Mouse (Mus musculus) neural tube, embryonic 15.5 days (tissue): ENCODE results near the gene Lrrc23. TPM values are rescaled to one million over a fixed set of nuclear protein-coding genes. Genes with fewer than 3 reads are reported as not detected.
"Not testable (repeated sequence)": the region's sequence is repeated elsewhere in the genome, so short reads cannot be mapped to it uniquely, and the experiment has no call there.

Experiments
- ATAC-seq: fragments of 200-750 bp; cut with Nextera tagmentation; 2 replicates; pipeline ENCODE4 v1.8.0; 2017; ENCODE audit warnings: mild to moderate bottlenecking, moderate TSS enrichment, moderate library complexity; ENCODE audit not compliant: low FRiP score
- H3K27ac ChIP-seq: fragments of 300-500 bp; sonication (generic); replicated peaks from 2 replicates; pipeline ENCODE4 v1.5.1; 2015; ENCODE audit warnings: mild to moderate bottlenecking, inconsistent platforms
- H3K27me3 ChIP-seq: fragments of 300-500 bp; sonication (generic); replicated peaks from 2 replicates; pipeline ENCODE4 v1.6.1; 2015; ENCODE audit warnings: inconsistent platforms
- H3K36me3 ChIP-seq: fragments of 300-500 bp; sonication (generic); 2 replicates; pipeline ENCODE4 v1.6.1; 2015; ENCODE audit warnings: inconsistent platforms
- H3K4me1 ChIP-seq: fragments of 300-500 bp; sonication (generic); 2 replicates; pipeline ENCODE4 v1.6.1; 2015; ENCODE audit warnings: inconsistent platforms
- H3K4me2 ChIP-seq: fragments of 300-500 bp; sonication (generic); 2 replicates; pipeline ENCODE4 v1.6.1; 2015; ENCODE audit warnings: inconsistent platforms, mild to moderate bottlenecking, moderate library complexity
- H3K4me3 ChIP-seq: fragments of 300-500 bp; sonication (generic); replicated peaks from 2 replicates; pipeline ENCODE4 v1.5.1; 2015; ENCODE audit warnings: mild to moderate bottlenecking, inconsistent platforms
- H3K9ac ChIP-seq: fragments of 300-500 bp; sonication (generic); replicated peaks from 2 replicates; pipeline ENCODE4 v1.6.1; 2015; ENCODE audit warnings: mild to moderate bottlenecking, inconsistent platforms
- H3K9me3 ChIP-seq: fragments of 300-500 bp; sonication (generic); replicated peaks from 2 replicates; pipeline ENCODE4 v1.6.1; 2016; ENCODE audit warnings: inconsistent platforms
- WGBS: fragments of 180-500 bp; shearing (Covaris S2); methylation state at CpG from one replicate; pipeline ENCODE4 v1.1.7; 2015; ENCODE audit warnings: mixed read lengths; 5-methylcytosine and 5-hydroxymethylcytosine counted together
- polyA plus RNA-seq: library from polyadenylated mRNA; unstranded; fragments of >200 nt; fragmentation: Nextera tagmentation; extraction: Ambion mirVana; gene quantifications from 2 replicates; pipeline ENCODE4 v1.2.1, GENCODE M21; 2015

Gene Lrrc23
- polyA plus RNA-seq, 1 experiment from 2014 or later: 1.7 TPM

DNA sequence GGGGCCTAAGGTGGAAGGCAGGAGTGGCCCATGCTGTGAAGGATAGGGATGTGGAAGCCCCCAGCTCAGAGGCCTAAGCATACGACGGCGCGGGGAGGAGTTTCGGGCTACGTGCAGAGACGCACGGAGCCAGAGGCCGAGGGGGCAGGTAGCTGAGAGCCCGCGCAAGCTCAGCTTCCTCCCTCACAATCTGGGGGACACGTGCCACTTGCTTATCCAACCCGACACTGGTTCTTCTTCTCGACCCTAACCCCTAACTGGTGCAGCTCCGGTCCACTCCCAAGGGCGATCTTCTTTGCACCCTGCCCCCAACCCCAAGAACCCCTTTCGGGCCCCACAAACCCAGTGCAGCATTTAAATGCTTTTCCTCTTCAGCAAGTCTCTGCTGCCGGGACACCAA is 34.0 kb upstream of the Lrrc23 start:
- Histone ChIP-seq H3K27ac (peak overlapping the region; percentile 89), H3K9me3 (no peaks in the 10 kb centered on the region), H3K9ac (peak overlapping the region; percentile 84), H3K36me3 (peaks cover 43% of the 10 kb centered on the region), H3K4me2 (peak overlapping the region; percentile 79), H3K4me1 (peaks cover 50% of the 10 kb centered on the region), H3K27me3 (no peaks in the 10 kb centered on the region), H3K4me3 (peak overlapping the region; percentile 61)
- under 1% methylated on average over 18 of the region's 18 CpGs for WGBS
- peak; percentile 87 for ATAC-seq

DNA sequence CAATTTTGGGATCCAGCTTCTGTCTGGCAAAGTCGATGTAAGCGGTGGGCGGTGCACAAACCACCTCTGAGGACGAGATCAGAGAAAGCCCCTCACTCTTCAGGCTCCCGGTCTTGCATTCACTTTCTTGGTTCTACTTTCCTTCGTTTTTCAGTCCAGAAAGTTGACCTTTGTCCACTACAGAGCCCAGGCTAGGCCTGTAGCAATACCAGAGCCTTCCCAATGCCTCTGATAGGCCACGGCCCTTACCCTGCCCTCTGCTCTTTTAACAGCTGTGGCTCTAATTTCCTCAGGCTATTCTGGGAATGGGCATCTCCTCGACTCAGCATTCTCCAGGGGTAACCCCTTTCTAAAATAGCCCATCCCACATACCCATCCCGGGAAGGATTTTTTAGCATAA is 33.3 kb upstream of the Lrrc23 start:
- H3K4me2 ChIP-seq: peak overlapping the region; percentile 79
- peaks cover 57% of the 10 kb centered on the region for H3K4me1 ChIP-seq
- WGBS: 21% methylated on average over 9 of the region's 9 CpGs
- peak overlapping the region; percentile 61 for H3K4me3 ChIP-seq
- ATAC-seq: no peak
- H3K27me3 ChIP-seq: no peaks in the 10 kb centered on the region
- H3K9ac ChIP-seq: peak overlapping the region; percentile 84
- H3K36me3 ChIP-seq: peaks cover 37% of the 10 kb centered on the region
- H3K27ac ChIP-seq: peak overlapping the region; percentile 89
- no peaks in the 10 kb centered on the region for H3K9me3 ChIP-seq

DNA sequence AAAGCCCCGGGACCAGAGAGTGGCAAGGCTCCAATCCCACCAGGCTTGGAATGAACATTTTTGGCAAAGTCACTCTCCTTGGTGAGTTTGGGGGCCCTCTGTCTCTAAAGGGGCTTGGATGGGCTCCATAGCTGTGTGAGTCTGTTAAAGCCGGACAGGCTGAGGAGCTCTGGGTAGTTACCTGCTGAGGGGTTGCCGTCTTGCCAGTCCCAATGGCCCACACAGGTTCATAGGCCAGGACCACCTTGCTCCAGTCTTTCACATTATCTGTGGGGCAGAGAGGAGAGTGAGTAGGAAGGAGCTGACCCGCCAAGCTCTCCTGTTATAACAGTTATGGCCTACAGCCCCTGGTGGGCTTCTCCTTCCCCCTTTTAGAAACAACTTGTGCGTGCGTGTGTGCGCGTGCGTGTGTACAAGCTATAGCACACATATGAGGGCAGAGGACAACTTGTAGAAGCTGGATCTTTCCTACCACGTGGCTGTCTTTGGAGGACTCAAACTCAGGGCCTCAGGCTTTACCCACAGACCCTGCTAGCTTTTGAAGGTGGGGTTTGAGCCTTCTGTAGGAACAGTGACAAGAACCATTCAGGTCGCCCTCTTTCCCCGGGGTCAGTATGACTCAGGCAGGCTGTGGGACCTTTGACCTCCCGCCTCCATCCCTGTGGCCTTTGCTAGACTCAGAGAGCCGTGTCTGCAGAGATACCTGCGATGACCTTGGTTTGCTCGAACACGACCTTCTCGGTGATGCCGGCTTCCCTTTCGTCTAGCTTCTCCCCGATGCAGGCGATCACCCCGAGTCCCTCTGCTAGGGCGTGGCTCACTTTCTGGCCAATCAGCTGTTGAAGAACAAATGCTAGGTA is 32.4 kb upstream of the Lrrc23 start:
- H3K36me3 ChIP-seq: peaks cover 28% of the 10 kb centered on the region
- no peak overlapping the region; the same call in 1 of the 2 replicates for H3K9ac ChIP-seq
- peak overlapping the region; percentile 61 for H3K4me3 ChIP-seq
- peak overlapping the region; percentile 79 for H3K4me2 ChIP-seq
- 88% methylated on average over 24 of the region's 24 CpGs for WGBS
- H3K27me3 ChIP-seq: no peaks in the 10 kb centered on the region
- no peaks in the 10 kb centered on the region for H3K9me3 ChIP-seq
- peaks cover 57% of the 10 kb centered on the region for H3K4me1 ChIP-seq
- H3K27ac ChIP-seq: no peak overlapping the region
- ATAC-seq: no peak

DNA sequence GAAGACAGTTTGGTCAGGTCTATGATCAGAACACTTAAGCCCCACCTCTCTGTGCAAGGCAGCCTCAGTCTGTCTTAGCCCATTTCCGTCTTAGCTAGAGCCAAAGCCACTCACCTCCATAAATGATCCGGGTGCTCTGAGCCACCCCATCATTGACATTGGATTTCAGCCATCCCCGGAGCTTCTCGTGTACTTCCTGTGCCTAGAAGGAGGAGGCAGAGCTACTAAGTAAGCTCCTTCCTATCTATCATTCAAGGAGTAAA is 31.8 kb upstream of the Lrrc23 start:
- Histone ChIP-seq H3K9me3 (no peaks in the 10 kb centered on the region), H3K36me3 (peaks cover 22% of the 10 kb centered on the region), H3K4me2 (no peak overlapping the region), H3K4me3 (no peak overlapping the region), H3K27me3 (no peaks in the 10 kb centered on the region), H3K9ac (no peak overlapping the region), H3K27ac (no peak overlapping the region), H3K4me1 (peaks cover 61% of the 10 kb centered on the region)
- no peak for ATAC-seq
- 87% methylated on average over 4 of the region's 4 CpGs for WGBS

DNA sequence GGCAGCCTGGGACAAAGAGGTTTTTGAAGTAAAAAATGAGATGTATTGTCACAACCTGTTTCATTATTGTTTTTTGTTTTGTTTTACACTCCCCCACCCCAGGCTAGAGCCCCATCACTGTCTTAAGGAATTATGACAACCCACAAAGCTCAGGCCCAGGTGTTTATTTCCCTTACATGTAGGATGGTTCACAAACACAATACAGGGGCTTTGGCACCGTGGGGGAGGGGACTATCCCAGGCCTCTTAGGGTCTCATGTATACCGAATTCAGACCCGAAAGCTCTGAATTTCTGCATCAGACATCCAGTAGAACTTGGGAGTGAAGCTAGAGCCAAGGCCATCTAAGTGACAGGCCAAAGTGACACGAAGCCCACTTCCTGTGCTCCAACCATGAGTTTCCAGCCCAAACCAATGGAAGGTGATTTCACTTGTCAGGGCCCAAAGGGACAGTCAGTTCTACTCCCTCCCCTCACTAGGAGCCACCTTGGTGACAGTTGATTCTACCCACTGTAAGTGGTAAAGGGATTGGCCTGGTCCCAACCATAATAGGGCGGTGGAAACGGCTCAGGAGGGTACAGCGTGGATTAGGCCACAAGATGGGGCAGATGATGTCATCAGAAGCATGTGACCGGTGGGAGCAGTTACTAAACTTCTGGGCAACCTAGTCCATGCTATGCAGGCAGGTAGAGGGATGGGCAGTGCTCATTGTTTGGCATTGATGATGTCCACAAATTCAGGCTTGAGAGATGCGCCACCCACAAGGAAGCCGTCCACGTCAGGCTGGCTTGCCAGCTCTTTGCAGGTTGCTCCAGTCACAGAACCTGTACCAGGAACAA is 31.3 kb upstream of the Lrrc23 start:
- H3K27me3 ChIP-seq, H3K9ac ChIP-seq, H3K9me3 ChIP-seq, ATAC-seq, H3K27ac ChIP-seq, H3K4me2 ChIP-seq, H3K4me3 ChIP-seq: not testable (repeated sequence)
- H3K36me3 ChIP-seq: peaks cover 18% of the 10 kb centered on the region; the same call in 1 of the 2 replicates
- 86% methylated on average over 11 of the region's 11 CpGs for WGBS
- peaks cover 66% of the 10 kb centered on the region for H3K4me1 ChIP-seq

DNA sequence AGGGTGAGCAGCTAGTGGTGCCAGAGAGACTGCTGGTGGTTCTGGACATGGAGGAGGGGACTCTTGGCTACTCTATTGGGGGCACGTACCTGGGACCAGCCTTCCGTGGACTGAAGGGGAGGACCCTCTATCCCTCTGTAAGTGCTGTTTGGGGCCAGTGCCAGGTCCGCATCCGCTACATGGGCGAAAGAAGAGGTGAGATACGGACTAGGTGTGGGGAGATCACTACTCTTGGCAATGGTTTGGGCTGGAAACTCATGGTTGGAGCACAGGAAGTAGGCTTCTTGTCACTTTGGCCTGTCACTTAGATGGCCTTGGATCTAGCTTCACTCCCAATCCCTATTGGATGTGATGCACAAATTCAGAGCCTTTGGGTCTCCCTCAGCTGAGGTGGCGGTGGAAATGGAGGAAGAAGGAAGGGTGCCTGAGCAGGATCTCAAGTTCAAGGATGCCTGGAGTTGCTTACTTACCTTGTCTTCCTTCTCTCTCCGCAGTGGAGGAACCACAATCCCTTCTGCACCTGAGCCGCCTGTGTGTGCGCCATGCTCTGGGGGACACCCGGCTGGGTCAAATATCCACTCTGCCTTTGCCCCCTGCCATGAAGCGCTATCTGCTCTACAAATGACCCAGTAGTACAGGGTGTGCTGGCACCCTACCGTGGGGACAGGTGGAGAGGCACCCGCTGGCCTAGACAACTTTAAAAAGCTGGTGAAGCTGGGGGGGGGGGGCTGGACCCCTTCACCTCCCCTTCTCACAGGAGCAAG is 30.4 kb upstream of the Lrrc23 start:
- no peak for ATAC-seq
- Histone ChIP-seq H3K4me3 (peak overlapping the region; percentile 50), H3K4me1 (peaks cover 66% of the 10 kb centered on the region), H3K36me3 (peaks cover 13% of the 10 kb centered on the region; the same call in 1 of the 2 replicates), H3K27ac (peak overlapping the region; percentile 81), H3K4me2 (peak overlapping the region; percentile 94), H3K27me3 (no peaks in the 10 kb centered on the region), H3K9me3 (no peaks in the 10 kb centered on the region), H3K9ac (peak overlapping the region; percentile 64)
- 48% methylated on average over 14 of the region's 14 CpGs for WGBS

DNA sequence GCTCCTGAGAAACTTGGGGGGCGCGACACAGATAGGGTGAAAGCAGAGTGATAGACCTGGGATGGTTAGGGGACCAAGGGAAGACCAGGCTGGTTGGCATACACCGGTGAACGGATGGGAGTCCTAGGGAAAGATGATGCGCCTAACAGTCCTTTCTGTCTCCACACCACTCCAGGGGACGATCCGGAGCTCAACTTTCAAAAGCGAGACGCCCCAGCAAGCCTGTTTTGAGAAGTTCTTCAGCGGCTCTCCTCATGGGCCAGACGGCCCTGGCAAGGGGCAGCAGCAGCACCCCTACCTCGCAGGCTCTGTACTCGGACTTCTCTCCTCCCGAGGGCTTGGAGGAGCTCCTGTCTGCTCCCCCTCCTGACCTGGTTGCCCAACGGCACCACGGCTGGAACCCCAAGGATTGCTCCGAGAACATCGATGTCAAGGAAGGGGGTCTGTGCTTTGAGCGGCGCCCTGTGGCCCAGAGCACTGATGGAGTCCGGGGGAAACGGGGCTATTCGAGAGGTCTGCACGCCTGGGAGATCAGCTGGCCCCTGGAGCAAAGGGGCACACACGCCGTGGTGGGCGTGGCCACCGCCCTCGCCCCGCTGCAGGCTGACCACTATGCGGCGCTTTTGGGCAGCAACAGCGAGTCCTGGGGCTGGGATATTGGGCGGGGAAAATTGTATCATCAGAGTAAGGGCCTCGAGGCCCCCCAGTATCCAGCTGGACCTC is 29.7 kb upstream of the Lrrc23 start:
- Histone ChIP-seq H3K4me1 (peaks cover 59% of the 10 kb centered on the region), H3K4me3 (peak overlapping the region; percentile 50), H3K27ac (peak overlapping the region; percentile 81), H3K9ac (peak overlapping the region; percentile 64), H3K36me3 (peaks cover 13% of the 10 kb centered on the region; the same call in 1 of the 2 replicates), H3K9me3 (no peaks in the 10 kb centered on the region), H3K27me3 (no peaks in the 10 kb centered on the region), H3K4me2 (peak overlapping the region; percentile 94)
- no peak; the same call in 1 of the 2 replicates for ATAC-seq
- WGBS: under 1% methylated on average over 35 of the region's 35 CpGs

DNA sequence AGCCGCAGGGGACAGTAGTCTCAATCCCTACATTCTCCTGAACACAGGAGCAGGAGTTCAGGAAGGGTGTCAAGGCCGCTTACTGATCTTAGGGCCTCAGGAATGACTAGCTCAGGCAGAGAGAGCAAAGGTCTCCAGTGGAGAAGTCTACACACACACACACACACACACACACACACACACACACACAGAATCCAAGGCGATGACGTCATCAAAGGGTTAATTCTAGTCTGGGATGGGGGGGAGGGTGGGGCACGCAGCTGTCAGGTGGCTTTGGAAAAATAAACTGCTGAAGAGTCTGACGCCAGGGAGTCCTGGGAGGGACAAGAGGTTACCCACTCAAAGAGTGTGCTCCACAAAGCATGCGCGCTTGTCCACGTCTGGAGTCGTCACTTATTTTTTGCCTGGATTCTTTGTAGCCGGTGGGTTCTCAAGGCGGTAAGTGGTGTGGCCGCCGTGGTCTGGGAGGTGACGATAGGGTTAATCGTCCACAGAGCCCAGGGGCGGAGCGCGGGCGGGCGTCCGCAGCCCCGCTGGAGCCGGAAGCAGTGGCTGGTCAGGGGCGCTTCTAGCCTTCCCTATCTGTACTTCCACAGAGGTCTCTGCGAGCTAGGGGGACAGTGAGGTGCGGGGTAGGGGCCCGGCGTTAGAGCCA is 29.0 kb upstream of the Lrrc23 start, which contains the start of gene Spsb2:
Gene Spsb2, plus strand, starts transcription at position 304 of the 655 bp plus-strand sequence.
- Histone ChIP-seq H3K27ac (peak within 1 kb of the TSS; percentile 81), H3K36me3 (peaks cover 13% of the 10 kb centered on the region; the same call in 1 of the 2 replicates), H3K9ac (peak within 1 kb of the TSS; percentile 64), H3K27me3 (no peaks in the 10 kb centered on the region), H3K4me1 (peaks cover 57% of the 10 kb centered on the region), H3K4me3 (peak within 1 kb of the TSS; percentile 50), H3K9me3 (no peaks in the 10 kb centered on the region), H3K4me2 (peak within 1 kb of the TSS; percentile 94)
- 4% methylated on average over 29 of the region's 29 CpGs for WGBS
- ATAC-seq: peak; percentile 13; the same call in 1 of the 2 replicates

DNA sequence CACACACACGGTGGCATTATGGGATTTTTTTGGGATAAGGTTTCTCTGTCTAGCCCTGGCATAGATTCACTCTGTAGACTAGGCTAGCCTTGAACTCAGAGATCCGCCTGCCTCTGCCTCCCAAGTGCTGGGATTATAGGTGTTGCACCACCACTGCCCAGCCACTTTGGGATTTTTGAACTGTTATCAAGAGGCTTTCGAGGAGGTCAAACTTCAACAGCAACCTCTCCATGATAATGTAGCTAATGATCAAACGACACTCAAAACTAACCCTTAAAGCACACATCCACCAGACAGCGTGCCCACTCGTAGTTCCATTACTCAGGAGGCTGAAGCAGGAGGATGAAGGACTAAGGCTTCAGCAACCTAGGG is 28.4 kb upstream of the Lrrc23 start:
- Histone ChIP-seq H3K4me2 (peak overlapping the region; percentile 94), H3K4me3 (peak overlapping the region; percentile 50), H3K9ac (peak overlapping the region; percentile 64; the same call in 1 of the 2 replicates), H3K27ac (peak overlapping the region; percentile 81; the same call in 1 of the 2 replicates), H3K27me3 (no peaks in the 10 kb centered on the region), H3K9me3 (no peaks in the 10 kb centered on the region), H3K36me3 (peaks cover 13% of the 10 kb centered on the region; the same call in 1 of the 2 replicates), H3K4me1 (peaks cover 55% of the 10 kb centered on the region)
- ATAC-seq: no peak
- 83% methylated on average over 6 of the region's 6 CpGs for WGBS

DNA sequence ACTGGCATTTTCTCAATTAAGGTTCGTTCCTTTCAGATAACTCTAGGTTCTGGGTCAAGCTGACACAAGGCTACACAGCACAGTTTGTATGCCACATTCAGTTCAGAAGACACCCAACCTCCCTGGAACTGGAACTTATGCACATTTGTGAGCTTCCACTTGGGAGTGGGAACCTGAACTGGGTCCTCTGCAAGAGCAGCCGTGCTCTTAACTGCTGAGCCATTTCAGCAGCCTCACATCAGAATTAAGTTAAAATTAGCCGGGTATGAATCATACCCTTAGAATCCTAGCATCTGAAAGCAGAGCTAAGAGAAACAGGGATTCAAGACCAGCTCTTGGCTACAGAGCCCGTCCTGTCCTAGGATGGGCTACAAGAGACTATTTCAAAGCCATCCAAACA is 27.8 kb upstream of the Lrrc23 start:
- no peak for ATAC-seq
- Histone ChIP-seq H3K9ac (no peak overlapping the region), H3K4me3 (no peak overlapping the region), H3K9me3 (no peaks in the 10 kb centered on the region), H3K4me2 (no peak overlapping the region), H3K27ac (no peak overlapping the region), H3K4me1 (peaks cover 49% of the 10 kb centered on the region), H3K27me3 (no peaks in the 10 kb centered on the region; the same call in 1 of the 2 replicates), H3K36me3 (peaks cover 13% of the 10 kb centered on the region; the same call in 1 of the 2 replicates)
- WGBS: 89% methylated on average over 4 of the region's 4 CpGs
